Mouse (Mus musculus) limb, embryonic 14.5 days (tissue): ENCODE data around the gene Gpr1. TPM values are rescaled to one million over a fixed set of nuclear protein-coding genes. Genes with fewer than 3 reads are reported as not detected.

Source experiments
- ATAC-seq: fragments of 200-750 bp; cut with Nextera tagmentation; 2 replicates; pipeline ENCODE4 v1.8.0; 2017; ENCODE audit warnings: low read depth, moderate number of reproducible peaks, moderate TSS enrichment; ENCODE audit not compliant: low FRiP score
- DNase-seq: peaks from one replicate; pipeline ENCODE4 v3.0.0-alpha.2; 2015; ENCODE audit warnings: low spot score
- H3K27ac ChIP-seq: fragments of 300-500 bp; sonication (generic); replicated peaks from 2 replicates; pipeline ENCODE4 v1.5.1; 2014; ENCODE audit warnings: low read depth, mild to moderate bottlenecking, low read length, moderate library complexity, mixed read lengths
- H3K27me3 ChIP-seq: fragments of 300-500 bp; sonication (generic); 2 replicates; pipeline ENCODE4 v1.6.1; 2014; ENCODE audit warnings: low read length, mixed read lengths; ENCODE audit not compliant: control insufficient read depth, insufficient read depth
- H3K36me3 ChIP-seq: fragments of 300-500 bp; sonication (generic); 2 replicates; pipeline ENCODE4 v1.6.1; 2014; ENCODE audit warnings: mild to moderate bottlenecking, low read length, moderate library complexity, mixed read lengths; ENCODE audit not compliant: control insufficient read depth, insufficient read depth
- H3K4me1 ChIP-seq: fragments of 300-500 bp; sonication (generic); 2 replicates; pipeline ENCODE4 v1.6.1; 2014; ENCODE audit warnings: antibody characterized with exemption, low read length, mixed read lengths; ENCODE audit not compliant: control insufficient read depth, insufficient read depth
- H3K4me2 ChIP-seq: fragments of 300-500 bp; sonication (generic); replicated peaks from 2 replicates; pipeline ENCODE4 v1.6.1; 2014; ENCODE audit warnings: low read depth, mild to moderate bottlenecking, low read length, moderate library complexity; ENCODE audit not compliant: severe bottlenecking
- H3K4me3 ChIP-seq: fragments of 300-500 bp; sonication (generic); replicated peaks from 2 replicates; pipeline ENCODE4 v1.5.1; 2014; ENCODE audit warnings: low read length
- H3K9ac ChIP-seq: fragments of 300-500 bp; sonication (generic); 2 replicates; pipeline ENCODE4 v1.6.1; 2014; ENCODE audit warnings: mild to moderate bottlenecking, low read depth, low read length, moderate library complexity; ENCODE audit not compliant: severe bottlenecking
- H3K9me3 ChIP-seq: fragments of 300-500 bp; sonication (generic); 2 replicates; pipeline ENCODE4 v1.6.1; 2016; ENCODE audit warnings: low read length; ENCODE audit not compliant: control insufficient read depth
- POLR2A ChIP-seq: fragments of 200-500 bp; IDR thresholded peaks from 2 replicates; pipeline ENCODE4 v1.8.0; 2012; ENCODE audit warnings: inconsistent platforms, mild to moderate bottlenecking, moderate library complexity, borderline replicate concordance; ENCODE audit not compliant: insufficient read depth, insufficient read length; ENCODE audit errors: extremely low read depth
- WGBS: fragments of 180-500 bp; shearing (Covaris S2); extraction: QIAGEN DNeasy Blood & Tissue Kit; methylation state at CpG from one replicate; pipeline ENCODE4 v1.1.7; 2014; 5-methylcytosine and 5-hydroxymethylcytosine counted together
- polyA plus RNA-seq, 2 experiments: library from polyadenylated mRNA; depleted of rRNA in 1 of 2; stranded (reverse) in 1 of 2; unstranded in 1 of 2; fragments of >200 nt; fragmentation: Nextera tagmentation in 1 of 2; extraction: Ambion mirVana in 1 of 2; gene quantifications; 2 replicates each; pipeline versions ENCODE4 v1.2.1 to v1.2.3; 2012 to 2014

Gpr1 gene
- polyA plus RNA-seq, 2 experiments: 0.29 to 0.34 TPM

- Histone ChIP-seq H3K27ac (no peak overlapping the region), H3K4me3 (no peak overlapping the region), H3K4me2 (no peak overlapping the region), H3K27me3 (no peaks in the 10 kb centered on the region), H3K9me3 (0 out of 2 replicates have a peak, but pooled peaks cover 7% of the 10 kb centered on the region), H3K36me3 (no peaks in the 10 kb centered on the region), H3K4me1 (no peaks in the 10 kb centered on the region), H3K9ac (no peak overlapping the region)
- 92% methylated on average over 18 of the region's 18 CpGs for WGBS
- DNase-seq (no peak), ATAC-seq (no peak)
- TF ChIP-seq POLR2A: no peak
Measured at GRCm38 (mm10) chr1:63200322-63200721, 14.0 kb downstream of the Gpr1 start.

GRCm38 (mm10) chr1:63199387-63199786 lies 15.0 kb downstream of the Gpr1 start:
- ATAC-seq: no peak
- peak; percentile 22 for DNase-seq
- H3K27ac ChIP-seq: no peak overlapping the region

GRCm38 (mm10) chr1:63195848-63196512 lies 18.4 kb downstream of the Gpr1 start:
- Histone ChIP-seq H3K27ac (no peak overlapping the region), H3K27me3 (no peaks in the 10 kb centered on the region), H3K9ac (no peak overlapping the region), H3K4me2 (no peak overlapping the region), H3K4me3 (no peak overlapping the region), H3K4me1 (no peaks in the 10 kb centered on the region), H3K9me3 (0 out of 2 replicates have a peak, but pooled peaks cover 7% of the 10 kb centered on the region), H3K36me3 (no peaks in the 10 kb centered on the region)
- no peak for ATAC-seq
- no peak for TF ChIP-seq POLR2A
- WGBS: 58% methylated on average over 5 of the region's 5 CpGs
- no peak for DNase-seq

More at GRCm38 (mm10) chr1:63199387-63199786, 15.0 kb downstream of the Gpr1 start:
- H3K4me3 ChIP-seq: no peak overlapping the region
- 0 out of 2 replicates have a peak, but pooled peaks cover 7% of the 10 kb centered on the region for H3K9me3 ChIP-seq
- TF ChIP-seq POLR2A: no peak
- no peaks in the 10 kb centered on the region for H3K4me1 ChIP-seq
- H3K27me3 ChIP-seq: no peaks in the 10 kb centered on the region
- no peak overlapping the region for H3K9ac ChIP-seq
- WGBS: 84% methylated on average over 6 of the region's 6 CpGs
- no peak overlapping the region for H3K4me2 ChIP-seq
- no peaks in the 10 kb centered on the region for H3K36me3 ChIP-seq

GRCm38 (mm10) chr1:63192306-63193065 lies 21.9 kb downstream of the Gpr1 start:
- H3K27me3 ChIP-seq: no peaks in the 10 kb centered on the region
- no peaks in the 10 kb centered on the region for H3K4me1 ChIP-seq
- no peak overlapping the region for H3K9ac ChIP-seq
- no peak overlapping the region for H3K4me3 ChIP-seq
- H3K4me2 ChIP-seq: no peak overlapping the region
- DNase-seq: no peak
- no peak for ATAC-seq
- H3K27ac ChIP-seq: no peak overlapping the region
- no peaks in the 10 kb centered on the region for H3K36me3 ChIP-seq
- 86% methylated on average over 11 of the region's 11 CpGs for WGBS
- TF ChIP-seq POLR2A: no peak
- no peaks in the 10 kb centered on the region for H3K9me3 ChIP-seq

- peak; percentile 68 for ATAC-seq
- H3K4me2 ChIP-seq: no peak overlapping the region
- no peak overlapping the region for H3K9ac ChIP-seq
- no peaks in the 10 kb centered on the region for H3K9me3 ChIP-seq
- 43% methylated on average over 8 of the region's 8 CpGs for WGBS
- no peak for TF ChIP-seq POLR2A
- H3K4me1 ChIP-seq: no peaks in the 10 kb centered on the region
- peak; percentile 72 for DNase-seq
- no peaks in the 10 kb centered on the region for H3K36me3 ChIP-seq
- 0 out of 2 replicates have a peak overlapping the region, but pooled peaks have one; percentile 26 for H3K27ac ChIP-seq
- H3K4me3 ChIP-seq: no peak overlapping the region
- H3K27me3 ChIP-seq: no peaks in the 10 kb centered on the region
Measured at GRCm38 (mm10) chr1:63190851-63191250, 23.5 kb downstream of the Gpr1 start.
